Mouse (Mus musculus): ENCODE measurements around the gene Gm8232.
"Not testable (repeated sequence)": the region's sequence is repeated elsewhere in the genome, so short reads cannot be mapped to it uniquely, and the experiment has no call there.

Gm8232 gene

DNA sequence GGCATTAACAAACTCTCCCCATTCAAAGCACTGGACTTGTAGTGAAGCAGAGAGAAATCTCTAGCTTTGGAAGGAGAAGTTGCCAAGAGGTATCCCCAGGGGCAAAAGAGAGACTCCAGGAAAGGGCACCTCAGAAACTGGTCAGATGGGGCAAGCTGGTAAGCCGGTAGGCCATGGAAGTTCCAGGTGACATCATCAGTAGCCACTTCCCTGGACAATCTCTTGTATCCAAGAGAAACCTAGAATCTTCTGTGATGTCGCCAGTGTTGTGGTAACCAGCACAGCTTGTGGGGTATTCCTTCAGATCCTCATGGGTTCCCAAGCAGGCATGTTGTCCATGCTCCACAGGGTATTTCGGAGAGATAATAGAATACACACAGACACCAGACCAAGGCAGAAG, at the start of gene Gm8232:
Gene Gm8232, plus strand, starts transcription at position 301 of the 400 bp plus-strand sequence.
- not testable (repeated sequence) for DNase-seq

DNA sequence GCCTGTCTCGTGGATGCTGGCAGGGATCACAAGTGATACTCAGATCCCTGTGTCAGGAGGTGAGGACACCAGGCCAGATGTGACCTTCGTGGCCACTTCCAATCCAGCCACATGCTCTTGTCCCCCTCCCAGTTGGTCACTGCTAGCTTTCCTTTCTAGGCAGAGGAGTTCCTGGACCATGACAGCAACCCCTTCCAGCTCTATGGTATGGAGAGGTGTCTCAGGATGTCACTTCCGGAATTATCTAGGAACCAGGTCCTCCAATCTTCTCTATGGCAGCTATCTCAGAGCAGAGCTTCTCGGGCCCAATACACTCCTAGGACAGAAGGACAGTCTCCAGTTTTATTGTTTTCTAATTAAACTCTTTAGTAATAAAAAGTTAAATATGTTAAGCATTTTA, 49.2 kb upstream of the Gm8232 start:
- not testable (repeated sequence) for DNase-seq

DNA sequence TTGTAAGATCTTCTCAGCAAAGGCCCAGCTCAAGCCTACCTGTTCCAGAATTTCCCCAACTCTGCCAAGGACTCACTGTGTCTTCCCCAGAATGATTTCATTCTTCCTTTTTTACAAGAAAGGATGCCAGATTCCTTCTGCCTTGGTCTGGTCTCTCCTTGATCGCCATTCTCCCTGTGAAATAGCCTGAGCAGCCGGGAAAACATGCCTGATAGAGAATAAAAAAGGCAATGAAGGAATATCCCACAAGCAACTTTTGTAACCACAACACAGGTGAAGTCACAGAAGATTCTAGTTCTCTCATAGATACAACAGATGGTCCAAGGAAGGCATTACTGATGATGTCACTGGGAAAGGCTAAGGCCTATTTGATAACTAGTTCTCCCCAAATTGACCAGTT, 22.8 kb upstream of the Gm8232 start, which contains the start of gene Gm3371:
Gene Gm3371, minus strand, starts transcription at position 101 of the 400 bp plus-strand sequence.
- not testable (repeated sequence) for DNase-seq

All from retina, postnatal 1 day (tissue).